Mouse (Mus musculus): Measurements from ENCODE around the gene Plekhf1. TPM values are rescaled to one million over a fixed set of nuclear protein-coding genes. Genes with fewer than 3 reads are reported as not detected.

Plekhf1 gene
- polyA plus RNA-seq, 1 experiment: 10.6 TPM

DNA sequence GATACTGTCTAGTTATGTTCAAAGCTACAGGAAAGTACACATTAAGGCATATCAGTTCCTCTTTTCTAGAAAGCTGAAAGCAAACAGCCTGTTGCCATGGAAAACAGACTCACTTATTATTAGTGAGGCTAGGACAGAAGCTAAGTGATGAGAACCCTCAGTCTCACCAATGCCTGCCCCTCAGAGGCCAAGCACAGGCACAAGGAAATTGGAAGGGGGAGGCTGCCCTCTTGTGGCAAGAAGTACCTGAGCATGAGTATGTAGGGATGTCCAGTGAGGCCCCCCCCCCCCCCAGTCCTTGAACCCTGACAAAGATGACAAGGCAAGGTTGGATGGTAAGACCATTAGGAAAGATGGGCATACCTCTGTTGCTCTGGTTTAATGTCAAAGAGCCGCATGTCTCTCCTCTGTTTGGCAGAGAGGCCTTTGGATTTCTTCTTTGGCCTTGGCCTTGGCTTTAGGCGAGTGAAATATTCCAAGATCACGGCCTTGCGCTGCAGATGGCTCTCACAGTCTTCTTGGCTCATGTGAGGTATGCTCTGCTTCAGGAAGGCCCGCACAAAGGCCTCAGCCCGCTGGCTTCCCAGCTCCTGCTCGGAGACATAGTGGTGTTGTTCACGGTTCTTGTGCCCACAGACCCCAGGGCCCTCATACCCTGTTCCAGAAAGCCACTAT is 39.3 kb upstream of the Plekhf1 start:
- Histone ChIP-seq H3K79me2 (ENCODE audit: control insufficient read depth, insufficient read depth) (peaks cover 30% of the 10 kb centered on the region), H3K27me3 (ENCODE audit: control insufficient read depth, insufficient read depth, insufficient read length) (no peaks in the 10 kb centered on the region), H3K36me3 (ENCODE audit: control insufficient read depth, insufficient read depth) (peaks cover 21% of the 10 kb centered on the region), H3K79me3 (ENCODE audit: low read depth) (peaks cover 22% of the 10 kb centered on the region), H3K4me3 (ENCODE audit: insufficient read depth, poor library complexity, severe bottlenecking) (no peak overlapping the region), H3ac (ENCODE audit: control insufficient read depth, insufficient read length, low read depth) (no peak overlapping the region)
- TF ChIP-seq MYOG (IDR thresholded peaks at IDR 0.05; ENCODE audit: control insufficient read depth, extremely low read depth, insufficient read length) (no peak), CTCF (IDR thresholded peaks at IDR 0.05; ENCODE audit: control insufficient read depth, insufficient read depth, insufficient read length) (peak; percentile 29)

DNA sequence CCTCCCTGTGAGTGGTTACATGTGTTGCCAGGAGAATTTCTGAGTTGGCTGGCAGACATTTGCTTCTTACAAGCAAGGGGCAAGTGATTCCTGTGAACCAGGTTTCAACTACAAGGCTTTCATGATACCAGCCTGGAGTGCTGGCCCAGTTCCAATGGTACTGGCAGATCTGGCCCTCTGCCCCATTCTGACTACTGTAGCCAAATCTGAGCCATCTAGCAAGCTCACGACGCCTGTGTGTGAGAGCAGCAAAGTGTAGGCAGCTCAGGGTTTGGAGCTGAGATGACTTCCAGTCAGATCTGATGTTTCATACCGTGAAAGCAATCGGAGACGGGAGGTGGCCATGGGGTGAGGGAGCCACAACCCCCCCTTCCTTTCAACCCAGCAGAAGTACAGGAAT is 34.6 kb upstream of the Plekhf1 start:
- TF ChIP-seq CEBPB (IDR thresholded peaks at IDR 0.05; ENCODE audit: low read depth) (no peak), MYOG (IDR thresholded peaks at IDR 0.05; ENCODE audit: control insufficient read depth, extremely low read depth, insufficient read length) (no peak), MYOD1 (IDR thresholded peaks at IDR 0.05; ENCODE audit: control insufficient read depth, insufficient read length, low read depth) (no peak), CTCF (IDR thresholded peaks at IDR 0.05; ENCODE audit: control insufficient read depth, insufficient read depth, insufficient read length) (no peak), FOSL1 (IDR thresholded peaks at IDR 0.05; ENCODE audit: insufficient read depth, low read length, poor library complexity, severe bottlenecking) (no peak), MAX (IDR thresholded peaks at IDR 0.05) (no peak), USF1 (IDR thresholded peaks at IDR 0.05; ENCODE audit: low read depth) (no peak)
- Histone ChIP-seq H3K79me2 (ENCODE audit: control insufficient read depth, insufficient read depth) (no peaks in the 10 kb centered on the region), H3K4me3 (ENCODE audit: insufficient read depth, poor library complexity, severe bottlenecking) (no peak overlapping the region), H3K36me3 (ENCODE audit: control insufficient read depth, insufficient read depth) (peaks cover 20% of the 10 kb centered on the region), H3ac (ENCODE audit: control insufficient read depth, insufficient read length, low read depth) (no peak overlapping the region), H3K27me3 (ENCODE audit: control insufficient read depth, insufficient read depth, insufficient read length) (no peaks in the 10 kb centered on the region), H3K79me3 (ENCODE audit: low read depth) (no peaks in the 10 kb centered on the region)

- Histone ChIP-seq H3K79me3 (ENCODE audit: low read depth) (no peaks in the 10 kb centered on the region), H3K36me3 (ENCODE audit: control insufficient read depth, insufficient read depth) (peaks cover 6% of the 10 kb centered on the region), H3ac (ENCODE audit: control insufficient read depth, insufficient read length, low read depth) (no peak overlapping the region), H3K4me3 (ENCODE audit: insufficient read depth, poor library complexity, severe bottlenecking) (no peak overlapping the region), H3K79me2 (ENCODE audit: control insufficient read depth, insufficient read depth) (no peaks in the 10 kb centered on the region), H3K27me3 (ENCODE audit: control insufficient read depth, insufficient read depth, insufficient read length) (no peaks in the 10 kb centered on the region)
- TF ChIP-seq USF1 (IDR thresholded peaks at IDR 0.05; ENCODE audit: low read depth): no peak
- no peak for TF ChIP-seq MAX (IDR thresholded peaks at IDR 0.05)
- TF ChIP-seq CEBPB (IDR thresholded peaks at IDR 0.05; ENCODE audit: low read depth): no peak
- no peak for TF ChIP-seq MYOG (IDR thresholded peaks at IDR 0.05; ENCODE audit: control insufficient read depth, extremely low read depth, insufficient read length)
- TF ChIP-seq CTCF (IDR thresholded peaks at IDR 0.05; ENCODE audit: control insufficient read depth, insufficient read depth, insufficient read length): no peak
- TF ChIP-seq FOSL1 (IDR thresholded peaks at IDR 0.05; ENCODE audit: insufficient read depth, low read length, poor library complexity, severe bottlenecking): no peak
- TF ChIP-seq MYOD1 (IDR thresholded peaks at IDR 0.05; ENCODE audit: control insufficient read depth, insufficient read length, low read depth): no peak
Measured at GRCm38 (mm10) chr7:38259631-38260030, 31.8 kb upstream of the Plekhf1 start.

GRCm38 (mm10) chr7:38253441-38253840 is 25.6 kb upstream of the Plekhf1 start:
- H3ac ChIP-seq (ENCODE audit: control insufficient read depth, insufficient read length, low read depth): no peak overlapping the region
- no peak overlapping the region for H3K4me3 ChIP-seq (ENCODE audit: insufficient read depth, poor library complexity, severe bottlenecking)
- H3K79me3 ChIP-seq (ENCODE audit: low read depth): no peaks in the 10 kb centered on the region
- H3K79me2 ChIP-seq (ENCODE audit: control insufficient read depth, insufficient read depth): no peaks in the 10 kb centered on the region
- H3K36me3 ChIP-seq (ENCODE audit: control insufficient read depth, insufficient read depth): no peaks in the 10 kb centered on the region
- no peak for TF ChIP-seq CEBPB (IDR thresholded peaks at IDR 0.05; ENCODE audit: low read depth)
- TF ChIP-seq MAX (IDR thresholded peaks at IDR 0.05): no peak
- no peak for TF ChIP-seq CTCF (IDR thresholded peaks at IDR 0.05; ENCODE audit: control insufficient read depth, insufficient read depth, insufficient read length)
- TF ChIP-seq FOSL1 (IDR thresholded peaks at IDR 0.05; ENCODE audit: insufficient read depth, low read length, poor library complexity, severe bottlenecking): no peak
- TF ChIP-seq MYOD1 (IDR thresholded peaks at IDR 0.05; ENCODE audit: control insufficient read depth, insufficient read length, low read depth): no peak
- TF ChIP-seq USF1 (IDR thresholded peaks at IDR 0.05; ENCODE audit: low read depth): no peak
- no peak for TF ChIP-seq MYOG (IDR thresholded peaks at IDR 0.05; ENCODE audit: control insufficient read depth, extremely low read depth, insufficient read length)
- no peaks in the 10 kb centered on the region for H3K27me3 ChIP-seq (ENCODE audit: control insufficient read depth, insufficient read depth, insufficient read length)

- Histone ChIP-seq H3K79me2 (ENCODE audit: control insufficient read depth, insufficient read depth) (no peaks in the 10 kb centered on the region), H3K79me3 (ENCODE audit: low read depth) (no peaks in the 10 kb centered on the region), H3K27me3 (ENCODE audit: control insufficient read depth, insufficient read depth, insufficient read length) (no peaks in the 10 kb centered on the region), H3K36me3 (ENCODE audit: control insufficient read depth, insufficient read depth) (no peaks in the 10 kb centered on the region), H3K4me3 (ENCODE audit: insufficient read depth, poor library complexity, severe bottlenecking) (no peak overlapping the region), H3ac (ENCODE audit: control insufficient read depth, insufficient read length, low read depth) (no peak overlapping the region)
- TF ChIP-seq CEBPB (IDR thresholded peaks at IDR 0.05; ENCODE audit: low read depth): no peak
- no peak for TF ChIP-seq MAX (IDR thresholded peaks at IDR 0.05)
- no peak for TF ChIP-seq MYOD1 (IDR thresholded peaks at IDR 0.05; ENCODE audit: control insufficient read depth, insufficient read length, low read depth)
- no peak for TF ChIP-seq FOSL1 (IDR thresholded peaks at IDR 0.05; ENCODE audit: insufficient read depth, low read length, poor library complexity, severe bottlenecking)
- no peak for TF ChIP-seq CTCF (IDR thresholded peaks at IDR 0.05; ENCODE audit: control insufficient read depth, insufficient read depth, insufficient read length)
- TF ChIP-seq USF1 (IDR thresholded peaks at IDR 0.05; ENCODE audit: low read depth): no peak
- TF ChIP-seq MYOG (IDR thresholded peaks at IDR 0.05; ENCODE audit: control insufficient read depth, extremely low read depth, insufficient read length): no peak
Measured at GRCm38 (mm10) chr7:38251494-38252216, 23.8 kb upstream of the Plekhf1 start.
